Mouse (Mus musculus) lung, postnatal 0 days (tissue): ENCODE measurements around the gene Sat2.

ENCODE experiments used
- CTCF ChIP-seq: IDR thresholded peaks from 2 replicates; pipeline ENCODE4 v1.5.1; 2016; ENCODE audit warnings: antibody characterized with exemption, mild to moderate bottlenecking
- EP300 ChIP-seq: IDR thresholded peaks from 2 replicates; pipeline ENCODE4 v1.6.1; 2016; ENCODE audit warnings: antibody characterized with exemption, mild to moderate bottlenecking, control low read depth

DNA sequence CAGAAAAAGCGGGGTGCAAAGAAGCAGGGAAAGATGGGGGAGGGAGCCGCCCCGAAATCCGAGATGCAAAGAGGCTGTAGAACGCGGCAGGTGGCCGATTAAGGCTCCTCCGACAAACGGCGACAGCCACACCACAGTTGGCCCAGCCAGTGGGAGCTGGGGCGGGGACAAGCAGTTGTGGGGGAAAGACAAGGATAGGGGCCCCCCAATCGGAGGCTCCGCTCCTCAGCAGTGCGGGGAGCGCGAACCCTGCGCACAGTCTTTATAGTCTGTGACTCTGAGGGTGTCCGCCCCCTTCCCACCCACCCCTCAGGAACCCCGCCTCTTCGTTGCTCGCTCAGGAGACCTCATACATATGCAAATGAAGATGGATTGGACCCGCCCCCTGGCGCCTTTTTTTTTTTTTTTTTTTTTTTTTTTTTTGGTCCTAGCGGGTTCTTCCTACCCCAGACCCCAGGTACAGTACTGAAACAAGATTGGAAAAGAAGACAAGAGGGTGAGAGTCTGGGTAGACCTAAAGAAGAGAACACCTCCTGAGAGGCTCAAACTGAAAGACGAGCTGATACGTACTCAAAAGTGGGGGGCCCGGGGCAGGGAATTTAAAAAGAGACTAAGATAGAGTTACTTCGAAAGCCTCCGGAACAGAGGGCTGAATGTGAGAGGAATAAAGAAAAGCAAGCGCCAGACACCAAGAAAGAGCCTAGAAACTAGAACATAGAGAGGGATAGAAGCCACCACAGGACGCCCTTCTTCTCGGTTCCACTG lies 15.9 kb upstream of the Sat2 start, which contains the start of gene Atp1b2:
- TF ChIP-seq CTCF (no peak), EP300 (no peak)
